Mouse (Mus musculus): ENCODE measurements at regions not wholly inside any gene's neighbourhood (a gene's known extent, or its start where the extent isn't known, plus 50 kb on each side); places are given as distances from the start of the nearest gene placed in this dataset.
"Not testable (repeated sequence)": the region's sequence is repeated elsewhere in the genome, so short reads cannot be mapped to it uniquely, and the experiment has no call there.

GRCm38 (mm10) chr16:3334355-3334754, 256.5 kb upstream of the Olfr161 start:
- not testable (repeated sequence) for DNase-seq

- DNase-seq: not testable (repeated sequence)
Measured at GRCm38 (mm10) chr16:3343372-3343771, 247.5 kb upstream of the Olfr161 start.

GRCm38 (mm10) chr16:3344725-3345380, 246.0 kb upstream of the Olfr161 start:
- not testable (repeated sequence) for DNase-seq

GRCm38 (mm10) chr16:3349382-3349781, 241.5 kb upstream of the Olfr161 start:
- peak; percentile 8 for DNase-seq

GRCm38 (mm10) chr16:3349850-3350547, 240.8 kb upstream of the Olfr161 start:
- DNase-seq: not testable (repeated sequence)

- DNase-seq: not testable (repeated sequence)
Measured at GRCm38 (mm10) chr16:3350668-3351507, 240.0 kb upstream of the Olfr161 start.

- DNase-seq: peak; percentile 35
Measured at GRCm38 (mm10) chr16:3351508-3352046, 239.3 kb upstream of the Olfr161 start.

Data from thymus, postnatal 4 days (tissue).